Mouse (Mus musculus): ENCODE measurements at regions not wholly inside any gene's neighbourhood (a gene's known extent, or its start where the extent isn't known, plus 50 kb on each side); places are given as distances from the start of the nearest gene placed in this dataset.

DNA sequence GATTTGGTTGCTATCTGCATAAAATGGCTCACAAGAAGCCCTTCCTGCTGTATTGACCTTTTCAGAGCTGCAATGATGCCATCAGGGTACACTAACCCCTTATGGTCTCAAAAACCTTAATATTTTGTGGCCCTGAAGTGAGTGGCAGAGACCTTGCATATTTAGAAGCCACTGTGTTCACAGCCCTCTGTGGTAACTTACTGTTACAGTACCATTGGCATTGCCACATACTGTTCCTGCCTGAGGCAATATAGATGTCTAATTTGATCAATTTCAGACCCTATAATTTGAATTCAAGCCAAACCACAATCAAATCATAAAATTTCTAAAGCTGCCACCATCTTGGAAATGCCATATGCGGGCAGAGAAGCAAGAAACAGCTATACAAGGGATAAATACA is 198.5 kb downstream of the Spry2 start:
- no peak for TF ChIP-seq CHD2 (IDR thresholded peaks at IDR 0.05; ENCODE audit: low read length)
- TF ChIP-seq POLR2AphosphoS5 (IDR thresholded peaks at IDR 0.05; ENCODE audit: borderline replicate concordance, low read depth, low read length): no peak
